Mouse (Mus musculus) hematopoietic stem cell, adult 5-6 weeks (primary cell): ENCODE measurements around the gene Arhgef3. TPM values are rescaled to one million over a fixed set of nuclear protein-coding genes. Genes with fewer than 3 reads are reported as not detected.

Experiments
- ATAC-seq, 2 experiments: fragments of 125-278 bp in 1 of 2; replicated peaks in 1 of 2; 2 replicates each; pipeline ENCODE4 v1.8.0; 2016 to 2017; ENCODE audit warnings: inconsistent platforms in 2 of 2, mild to moderate bottlenecking in 2 of 2, moderate number of reproducible peaks in 2 of 2, low read depth in 1 of 2, moderate TSS enrichment in 1 of 2; ENCODE audit not compliant: low FRiP score in 2 of 2, poor library complexity in 2 of 2, severe bottlenecking in 2 of 2, insufficient read depth in 1 of 2, low TSS enrichment in 1 of 2
- total RNA-seq: library from RNA; stranded (forward); fragments of 172-1452, 232-1000 nt; gene quantifications from 2 replicates; pipeline ENCODE4 v1.2.3, GENCODE M21; 2017

The Arhgef3 gene
- total RNA-seq, 1 experiment from 2014 or later, result 43.4 TPM

DNA sequence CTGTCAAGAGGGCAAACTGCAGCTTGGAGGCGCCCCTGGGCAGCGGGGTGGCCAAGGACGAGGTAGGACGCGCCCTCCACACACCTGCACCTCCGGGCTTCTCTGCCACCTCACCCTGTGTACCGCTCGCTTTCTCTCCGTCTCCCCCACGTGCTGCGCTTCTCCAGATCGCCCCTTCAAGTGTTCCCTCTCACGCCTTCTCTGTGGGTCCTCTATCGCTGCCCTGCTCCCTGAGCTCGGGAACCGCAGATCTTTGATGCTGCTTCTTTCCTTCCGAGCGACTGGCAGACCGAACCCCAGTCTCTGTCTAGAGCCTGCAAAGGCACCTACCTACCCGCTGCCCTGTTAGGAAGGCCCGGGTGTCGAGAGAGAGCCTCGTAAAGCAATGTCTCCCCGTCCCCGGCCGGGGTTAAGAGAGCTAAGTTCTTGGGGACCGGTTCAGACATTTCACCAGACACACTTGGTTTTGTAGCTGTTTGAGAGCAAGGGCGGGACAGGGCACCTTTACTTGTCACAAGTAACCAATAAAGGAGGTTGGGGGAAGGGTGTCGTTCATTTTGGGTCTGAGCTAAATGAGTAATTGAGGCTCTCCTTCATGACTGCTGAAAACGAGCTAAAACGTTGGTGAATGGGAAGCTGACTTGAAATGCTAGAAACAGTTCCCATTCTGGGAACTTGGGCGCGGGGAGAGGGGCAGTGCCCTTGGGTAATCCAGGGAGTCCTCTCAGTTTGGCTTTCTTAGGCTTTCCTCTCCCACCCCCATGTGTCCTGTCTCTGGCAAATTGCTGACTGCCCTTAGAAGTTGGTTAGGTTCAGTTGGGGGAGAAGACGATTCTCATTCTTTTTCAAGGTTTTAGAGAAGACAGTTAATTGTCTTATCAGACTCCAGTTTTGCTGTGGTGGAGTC is 221.8 kb downstream of the Arhgef3 start:
- peak; percentile 18 to 25 for ATAC-seq

DNA sequence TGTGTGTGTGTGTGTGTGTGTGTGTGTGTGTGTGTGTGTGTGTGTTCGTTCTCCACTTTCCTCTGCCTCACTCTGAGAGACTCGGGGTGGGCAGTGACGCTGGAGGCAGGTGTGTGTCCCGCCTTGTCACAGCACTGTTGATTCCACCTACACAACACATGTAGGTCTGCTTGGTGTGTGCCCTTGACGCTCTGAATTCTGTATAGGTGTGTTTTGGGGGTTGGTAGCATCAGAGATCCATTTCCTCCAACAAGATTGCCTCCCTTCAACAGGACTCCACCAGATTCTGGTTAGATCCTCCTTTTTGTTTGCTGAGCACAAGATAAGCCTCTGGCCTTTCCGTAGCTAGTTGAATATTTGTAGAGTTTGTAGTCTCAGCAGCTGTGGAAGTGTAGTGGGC is 222.5 kb downstream of the Arhgef3 start:
- ATAC-seq, result no peak

DNA sequence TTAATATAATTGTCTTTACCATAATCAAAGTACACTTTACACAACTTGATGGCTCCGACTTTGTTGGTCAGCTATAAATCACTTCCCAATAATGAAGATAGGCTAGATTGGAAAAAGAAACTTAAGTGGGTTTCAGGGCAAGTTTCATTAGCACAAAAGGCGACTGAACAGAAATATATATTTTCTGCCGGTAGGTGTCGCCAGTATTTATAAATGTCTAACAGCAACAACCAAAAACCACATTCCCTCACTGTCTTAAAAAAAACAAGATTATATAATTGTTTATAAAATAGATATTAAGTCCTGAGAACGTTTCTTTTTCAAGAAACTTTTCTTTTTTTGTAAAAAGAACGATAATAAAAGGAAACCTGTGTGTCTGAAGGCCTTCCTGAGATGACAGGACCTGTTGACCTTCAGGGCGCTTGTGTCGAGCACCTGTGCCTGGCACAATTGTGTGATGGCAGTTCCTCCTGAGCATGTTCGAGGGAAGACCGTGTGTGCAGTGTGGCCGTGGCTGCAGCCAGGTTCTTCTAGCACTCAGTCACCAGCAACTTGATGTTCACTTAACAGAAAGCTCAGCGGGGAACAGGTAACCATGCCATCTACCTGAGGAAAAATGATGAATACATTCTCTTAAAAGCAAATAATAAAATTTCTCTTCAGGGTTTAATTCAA is 223.5 kb downstream of the Arhgef3 start:
- no peak for ATAC-seq

DNA sequence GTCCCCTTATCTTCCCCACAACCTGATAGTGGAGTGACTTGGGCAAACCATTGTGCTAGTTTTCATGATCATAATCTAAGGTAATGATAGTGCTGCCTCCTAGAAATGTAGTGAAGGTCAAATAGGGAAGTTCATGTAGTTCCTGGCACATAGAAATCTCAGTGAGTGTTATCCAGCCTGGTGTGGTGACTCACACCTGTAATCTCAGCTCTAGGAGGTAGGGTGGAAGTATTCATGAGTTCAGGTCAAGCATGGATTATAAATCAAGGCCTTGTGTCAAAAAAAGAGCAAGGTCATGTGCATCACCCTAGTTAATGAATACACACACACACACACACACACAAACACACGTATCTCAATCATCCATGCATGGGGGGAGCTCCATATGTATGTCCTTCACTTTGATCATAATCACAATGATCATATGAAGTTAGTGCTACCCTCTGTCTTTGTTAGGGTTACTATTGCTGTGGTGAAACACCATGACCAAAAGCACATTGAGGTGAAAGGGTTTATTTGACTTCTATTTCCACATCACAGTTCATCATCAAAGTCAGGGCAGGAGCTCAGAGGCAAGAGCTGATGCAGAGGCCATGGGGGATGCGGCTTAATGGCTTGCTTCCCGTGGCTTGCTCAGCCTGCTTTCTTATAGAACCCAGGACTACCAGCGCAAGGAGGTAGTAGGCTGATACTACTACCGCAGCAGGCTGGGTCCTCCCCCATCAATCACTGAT is 226.2 kb downstream of the Arhgef3 start:
- ATAC-seq, result no peak

DNA sequence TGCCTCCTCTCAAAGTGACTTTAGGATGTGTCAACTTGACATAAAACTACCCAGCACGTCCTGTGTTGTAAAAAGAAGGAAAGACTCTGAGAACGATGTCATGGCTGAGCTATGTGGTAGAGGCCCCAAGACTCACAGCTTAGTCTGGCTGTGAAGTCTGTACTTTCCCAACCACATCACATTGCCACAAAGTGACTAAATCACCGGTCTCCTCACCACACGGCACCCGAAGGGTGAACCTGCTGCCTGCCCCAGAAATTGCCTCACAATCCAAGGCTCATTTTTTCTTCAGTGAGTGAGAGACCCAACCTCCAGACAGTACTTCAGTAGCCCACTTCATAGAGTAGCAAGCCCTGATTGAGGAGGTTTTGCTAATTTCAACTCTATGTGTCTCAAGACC is 226.8 kb downstream of the Arhgef3 start:
- peak; percentile 63 to 84 for ATAC-seq

GRCm38 (mm10) chr14:27342451-27342850 is 227.8 kb downstream of the Arhgef3 start:
- no peak for ATAC-seq

DNA sequence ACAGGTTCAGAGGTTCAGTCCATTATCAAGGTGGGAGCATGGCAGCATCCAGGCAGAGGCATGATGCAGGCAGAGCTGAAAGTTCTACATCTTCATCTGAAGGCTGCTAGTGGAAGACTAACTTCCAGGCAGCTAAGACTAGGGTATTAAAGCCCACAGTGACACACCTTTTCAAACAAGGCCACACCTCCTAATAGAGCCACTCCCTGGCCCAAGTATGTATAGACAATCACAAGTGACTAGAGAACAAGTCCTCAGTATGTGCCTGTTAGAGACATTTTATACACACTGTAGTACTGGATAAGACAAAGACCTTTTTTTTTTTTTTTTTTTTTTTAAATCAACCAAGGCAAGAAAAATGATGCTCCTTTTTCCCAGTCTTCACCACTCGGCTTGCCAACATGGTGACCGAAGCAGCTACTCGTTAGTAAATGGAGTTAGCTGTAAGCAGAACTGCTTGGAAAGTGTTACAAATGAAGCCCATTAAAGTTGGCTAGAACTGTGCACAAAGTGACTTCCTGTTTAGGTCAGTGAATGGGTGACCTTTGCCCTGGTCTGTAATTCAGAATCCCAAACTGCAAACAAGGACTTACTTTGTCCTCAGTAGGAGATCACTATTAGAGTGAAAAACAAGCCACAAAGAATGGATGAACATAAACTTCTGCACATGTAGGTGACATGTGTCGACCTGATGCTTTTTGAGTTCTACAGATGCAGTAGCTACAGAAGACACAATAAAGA is 229.7 kb downstream of the Arhgef3 start:
- ATAC-seq, result no peak

DNA sequence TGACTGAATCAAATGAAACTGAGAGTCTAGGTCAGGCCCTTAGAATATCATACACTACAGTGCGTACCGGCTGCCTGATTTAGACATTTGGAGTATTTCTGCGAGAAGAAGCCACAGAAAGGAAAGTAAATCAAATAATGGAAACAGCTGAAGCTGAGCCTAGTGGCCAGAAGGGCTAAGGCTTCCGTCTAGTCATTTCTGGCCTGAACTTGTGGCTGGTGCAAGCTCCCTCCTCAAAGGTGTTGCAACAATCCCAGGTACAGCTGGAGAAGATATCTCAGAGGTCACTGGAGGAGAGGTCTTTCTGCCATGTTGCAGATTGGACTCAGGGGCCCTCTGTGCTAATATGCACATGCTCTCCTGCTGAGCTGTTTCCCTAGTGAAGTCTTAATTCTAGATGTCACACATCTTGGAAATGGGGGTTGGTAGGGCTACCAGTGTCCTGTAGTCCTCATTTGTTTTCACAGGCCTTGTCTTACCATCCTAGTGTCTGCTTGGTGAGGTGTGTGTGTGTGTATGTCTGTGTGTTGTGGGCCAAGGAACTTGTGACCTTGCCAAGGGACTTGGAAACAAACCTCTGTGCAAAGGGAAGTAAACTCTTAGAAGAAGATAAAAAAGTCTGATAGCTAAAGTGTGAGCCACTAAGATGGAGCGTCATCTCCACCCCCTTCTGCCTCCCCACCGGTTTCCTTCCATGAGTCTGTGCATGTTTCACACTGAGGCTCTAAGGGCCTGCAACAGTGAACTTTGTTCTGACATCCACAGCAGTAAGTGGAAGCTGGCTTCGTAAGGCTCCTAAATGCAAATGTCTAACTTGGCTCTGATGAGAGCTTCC is 230.6 kb downstream of the Arhgef3 start:
- peak; percentile 3 to 44; a peak in 1 of 4 replicates for ATAC-seq

- no peak for ATAC-seq
Measured at GRCm38 (mm10) chr14:27347224-27347623, 232.5 kb downstream of the Arhgef3 start.

GRCm38 (mm10) chr14:27347666-27348065 is 233.0 kb downstream of the Arhgef3 start:
- ATAC-seq, result no peak

GRCm38 (mm10) chr14:27348088-27348487 is 233.4 kb downstream of the Arhgef3 start:
- ATAC-seq, result peak; percentile 38 to 66

GRCm38 (mm10) chr14:27348656-27349055 is 234.0 kb downstream of the Arhgef3 start:
- no peak for ATAC-seq

DNA sequence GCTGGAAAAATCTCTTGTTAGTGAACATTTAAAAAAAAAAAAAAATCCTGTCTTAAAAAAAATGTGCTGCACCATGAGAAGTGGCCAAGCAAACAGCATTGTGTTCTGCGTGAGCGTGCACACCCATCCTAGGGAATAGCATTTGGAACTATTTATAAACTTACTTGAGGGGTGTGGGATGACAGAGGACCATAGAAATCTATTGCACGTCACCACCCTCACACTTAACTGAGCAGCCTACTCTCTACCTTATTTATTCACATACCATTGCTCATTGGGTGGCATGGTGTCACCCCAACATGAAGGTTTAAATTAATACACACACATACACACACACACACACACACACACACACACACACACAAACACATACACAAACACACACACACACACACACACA is 234.4 kb downstream of the Arhgef3 start:
- no peak for ATAC-seq

DNA sequence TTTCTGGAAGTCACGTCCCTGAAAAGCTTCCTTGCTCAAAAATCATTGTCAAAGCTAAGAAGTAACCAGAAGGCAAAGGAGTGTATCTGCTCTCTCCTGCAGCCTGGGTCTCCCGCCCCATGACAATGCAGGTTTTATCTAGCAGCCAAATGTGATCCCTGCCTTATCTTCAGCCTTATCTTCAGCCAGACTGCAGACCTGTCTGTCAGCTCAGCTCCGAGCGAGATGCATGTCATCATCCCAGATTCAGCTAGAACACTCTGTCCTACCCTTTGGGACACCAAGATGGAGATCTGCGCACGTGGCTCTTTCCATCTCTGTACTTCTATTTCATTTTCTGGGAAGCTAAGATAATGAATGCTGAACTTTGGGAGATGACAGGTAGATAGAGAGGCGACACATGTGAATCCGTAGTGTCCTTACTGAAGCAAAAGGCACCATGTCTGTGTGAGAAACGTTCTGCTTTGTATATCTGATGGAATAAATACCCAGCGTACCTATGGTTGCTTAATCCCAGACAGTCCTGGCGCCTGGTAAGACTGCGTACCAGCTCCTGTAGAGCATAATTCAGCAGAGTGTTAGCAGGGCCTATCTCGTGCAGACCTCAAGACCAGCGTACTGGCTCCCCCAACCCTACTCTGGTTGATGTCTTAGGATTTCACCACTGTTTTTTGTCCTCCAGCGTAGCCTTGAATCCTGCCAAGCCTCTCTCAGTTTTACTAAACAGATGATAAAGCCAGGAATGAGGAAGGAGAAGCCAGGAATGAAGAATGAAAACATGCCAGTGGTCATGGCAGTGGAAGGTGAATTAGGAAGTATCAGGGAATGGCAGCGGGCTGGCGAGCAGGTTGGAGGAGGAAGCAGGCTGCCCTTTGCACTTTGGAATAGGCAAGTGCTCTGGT is 235.4 kb downstream of the Arhgef3 start:
- no peak for ATAC-seq

GRCm38 (mm10) chr14:27351051-27351475 is 236.4 kb downstream of the Arhgef3 start:
- ATAC-seq, result no peak
